Mouse (Mus musculus) fat pad, adult 2 months (tissue): Measurements from ENCODE around the gene Trmt1.

ENCODE experiments used
- DNase-seq: peaks from one replicate; pipeline ENCODE4 v3.0.0-alpha.2; 2011; ENCODE audit warnings: low read depth, low spot score; ENCODE audit errors: extremely low read depth

The Trmt1 gene

DNA sequence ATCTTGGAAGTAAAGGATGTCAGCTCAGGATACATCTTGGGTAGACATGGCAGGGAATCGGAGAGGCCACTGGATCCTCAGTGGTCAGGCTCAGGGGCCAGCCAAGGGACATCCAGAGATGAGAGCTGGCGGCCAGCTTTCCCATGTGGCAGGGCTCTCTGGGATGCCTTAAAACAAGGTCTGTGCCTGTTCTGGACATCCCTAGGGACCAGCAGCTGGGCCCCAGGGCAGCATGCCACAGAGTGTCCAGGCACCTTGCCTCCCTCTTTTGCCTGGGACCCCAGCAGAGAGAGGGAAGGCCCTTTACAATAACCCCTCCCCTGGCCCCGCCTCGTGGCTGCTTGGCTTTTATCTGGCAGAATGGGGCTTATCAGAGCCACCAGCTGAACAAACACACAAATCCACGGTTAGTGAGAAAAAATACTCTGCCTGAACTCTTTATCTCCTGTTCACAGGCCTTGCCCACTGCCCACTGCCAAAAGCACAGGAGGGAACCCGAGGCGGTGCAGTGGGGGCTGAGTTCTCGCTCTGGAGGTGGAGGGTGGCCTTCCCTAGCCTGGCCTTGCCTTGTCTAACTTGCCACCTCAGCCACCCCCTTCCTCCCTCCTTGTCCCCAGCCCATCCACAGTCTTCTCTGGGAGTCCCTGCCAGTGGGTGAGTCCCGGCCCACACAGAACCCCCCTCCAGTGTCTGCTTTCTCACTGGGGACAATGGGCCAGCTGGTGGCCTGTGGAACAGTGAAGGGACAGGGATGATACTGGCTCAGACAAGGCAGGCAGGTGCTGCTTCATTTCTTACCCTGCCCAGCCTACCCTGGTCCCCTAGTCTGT is 44.6 kb downstream of the Trmt1 start:
- DNase-seq = no peak

DNA sequence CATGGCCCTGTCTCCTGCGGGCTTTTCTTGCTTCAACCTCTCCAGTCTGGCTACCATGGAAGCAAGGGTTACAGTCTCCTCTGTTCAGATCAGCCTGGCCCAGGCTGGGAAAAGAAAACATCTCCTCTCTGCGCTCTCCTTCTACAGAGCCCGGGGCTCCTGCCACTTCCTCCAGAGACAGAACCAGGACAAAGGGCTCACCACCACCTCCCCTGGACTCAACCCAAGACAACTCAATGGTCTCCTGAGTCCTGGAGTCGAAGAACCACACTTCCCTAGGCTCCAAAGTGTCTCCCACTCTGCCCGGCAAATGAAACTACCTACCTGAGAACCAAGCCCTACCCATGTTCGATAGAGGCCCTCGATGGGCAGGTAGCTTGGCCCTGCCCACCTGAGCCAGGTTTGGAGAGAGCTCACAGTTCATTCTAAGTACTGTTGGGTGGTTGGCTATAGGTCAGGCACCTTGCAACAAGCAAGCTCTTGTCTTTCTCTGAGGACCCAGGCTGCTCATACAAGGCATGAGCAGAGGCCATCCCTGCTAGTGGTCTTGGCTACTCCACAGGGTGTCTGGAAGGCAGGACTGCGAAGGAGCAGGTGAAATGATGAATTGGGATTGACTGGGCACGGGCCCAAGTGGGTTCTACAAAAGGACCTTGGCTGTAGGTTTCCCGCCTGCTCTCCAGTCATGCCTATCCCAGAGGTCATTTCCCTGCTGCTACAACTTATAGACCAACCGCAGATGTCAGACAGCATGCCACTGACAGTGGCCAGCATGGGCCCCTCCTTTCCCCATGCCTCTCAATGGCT is 45.5 kb downstream of the Trmt1 start:
- DNase-seq = no peak

DNA sequence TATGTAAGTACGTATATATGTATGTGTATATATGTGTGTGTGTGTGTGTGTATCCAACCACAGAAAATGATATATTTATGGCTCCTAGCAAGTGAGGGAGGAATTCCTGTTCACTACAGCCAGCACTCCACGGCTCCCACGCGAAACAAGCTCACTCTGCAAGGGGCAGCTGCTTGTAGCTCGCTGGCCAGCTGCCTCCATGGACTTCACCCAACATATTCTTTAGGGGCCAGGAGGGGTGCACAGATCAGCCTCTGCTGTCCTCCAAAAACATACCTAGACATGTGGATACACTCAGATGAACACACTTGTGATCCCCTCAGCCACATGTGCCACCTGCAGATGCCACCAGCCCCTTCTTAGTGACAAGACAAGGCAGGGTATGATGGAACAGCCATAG is 46.4 kb downstream of the Trmt1 start:
- DNase-seq = no peak

DNA sequence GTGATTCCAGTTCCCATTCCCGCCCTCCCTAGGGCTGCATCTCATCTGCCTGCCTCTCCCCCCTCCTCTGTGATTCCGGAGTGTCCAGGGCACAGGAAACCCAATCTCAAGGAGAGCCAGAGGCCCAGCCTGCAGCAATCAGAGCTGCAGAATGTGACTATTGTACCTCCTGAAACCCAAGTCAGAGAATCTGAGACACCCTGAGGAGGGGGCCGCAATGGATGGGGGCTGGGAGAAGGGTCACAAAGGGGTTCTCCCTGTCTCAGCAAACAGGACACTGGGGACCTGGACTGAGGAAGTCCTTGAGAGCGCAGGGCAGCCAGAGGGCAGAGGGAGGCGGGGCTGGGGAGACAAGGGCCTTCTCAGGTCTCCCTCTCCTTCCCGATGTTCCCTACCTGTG is 46.9 kb downstream of the Trmt1 start:
- no peak for DNase-seq

- DNase-seq = no peak
These were observed 47.9 kb downstream of the Trmt1 start for GRCm38 (mm10) chr8:84733959-84734358.

GRCm38 (mm10) chr8:84734680-84735079 is 48.6 kb downstream of the Trmt1 start:
- no peak for DNase-seq

GRCm38 (mm10) chr8:84735597-84735996 is 49.5 kb downstream of the Trmt1 start:
- DNase-seq = no peak

GRCm38 (mm10) chr8:84736521-84736920 is 50.4 kb downstream of the Trmt1 start:
- no peak for DNase-seq

GRCm38 (mm10) chr8:84737608-84738007 is 51.5 kb downstream of the Trmt1 start:
- DNase-seq = no peak

GRCm38 (mm10) chr8:84738266-84738665 is 52.2 kb downstream of the Trmt1 start:
- no peak for DNase-seq

DNA sequence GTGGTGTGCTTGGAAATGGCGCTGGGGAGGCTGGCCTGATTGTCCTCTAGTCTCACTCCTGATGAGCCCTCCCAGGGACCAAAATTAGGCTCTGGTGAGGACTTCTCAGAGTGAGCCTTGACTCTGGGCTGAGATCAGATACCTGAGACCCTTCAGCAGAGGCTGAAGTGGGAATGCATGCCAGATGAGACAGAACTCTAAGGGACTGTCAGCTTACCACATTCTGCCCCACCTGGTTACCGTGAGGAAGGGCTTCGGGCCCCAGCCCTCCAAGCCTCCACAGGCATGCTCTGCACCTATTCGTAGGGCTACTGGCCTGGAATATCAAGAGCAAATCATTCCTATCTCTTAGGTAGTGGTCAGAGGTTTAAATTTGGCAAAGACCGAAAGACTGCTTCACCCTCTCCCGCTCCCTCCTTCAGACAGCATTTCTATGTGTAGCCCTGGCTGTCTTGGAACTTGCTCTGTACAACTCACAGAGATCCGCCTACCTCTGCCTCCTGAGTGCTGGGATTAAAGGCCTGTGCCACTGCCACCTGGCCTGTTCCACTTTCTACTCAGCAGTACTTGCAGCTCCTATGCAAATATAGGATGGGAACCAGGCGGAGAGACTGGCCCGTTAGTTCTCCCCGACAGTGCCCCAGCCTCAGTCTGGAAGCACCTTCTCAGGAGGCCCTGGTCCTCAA is 52.8 kb downstream of the Trmt1 start:
- no peak for DNase-seq

- no peak for DNase-seq
These were observed 53.3 kb downstream of the Trmt1 start for GRCm38 (mm10) chr8:84739401-84739742.

DNA sequence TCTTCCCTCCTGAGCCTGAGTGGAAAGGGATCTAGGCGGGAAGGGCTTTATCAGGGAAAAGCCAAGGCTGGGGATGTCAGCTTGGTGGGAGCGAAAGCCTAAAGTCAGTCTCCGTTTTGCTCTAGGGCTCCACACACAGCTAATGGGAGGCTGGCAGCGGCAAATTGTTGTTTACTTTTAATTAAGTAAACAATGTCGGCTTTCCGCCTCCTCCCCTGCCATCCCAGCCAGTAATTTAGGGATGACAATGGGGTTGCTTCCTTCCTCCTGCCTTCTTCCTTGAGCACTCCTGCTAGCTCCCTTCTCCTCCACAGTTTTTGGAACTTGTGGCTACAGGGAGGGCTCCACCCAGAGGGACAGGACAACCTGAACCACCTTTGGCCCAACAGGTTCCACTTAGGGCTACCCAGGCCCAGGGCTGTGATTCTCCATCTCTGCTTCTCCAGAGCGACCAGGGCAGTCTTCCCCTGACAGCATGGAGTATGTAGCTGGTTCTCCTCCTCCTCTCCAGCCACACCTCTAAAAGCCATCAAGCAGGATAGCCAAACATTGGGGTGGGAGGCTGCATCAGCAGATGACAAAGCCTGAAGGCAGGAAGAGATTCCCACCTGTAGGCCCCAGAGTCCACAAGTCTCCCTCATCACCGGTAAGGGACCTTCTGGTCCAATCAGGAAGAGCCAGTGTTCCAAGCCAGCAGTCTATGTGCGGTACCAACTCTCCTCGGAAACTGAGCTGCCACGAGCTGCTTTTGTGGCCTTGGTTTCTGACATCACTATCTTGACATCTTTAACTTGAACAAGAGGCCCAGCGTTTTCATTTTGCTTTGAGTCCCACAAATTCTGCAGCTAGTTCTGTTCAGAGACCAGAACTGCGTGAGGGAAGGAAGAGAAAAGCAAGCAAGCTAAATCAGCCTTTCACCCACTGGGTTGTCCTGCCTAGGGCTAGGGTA is 55.1 kb downstream of the Trmt1 start:
- no peak for DNase-seq

DNA sequence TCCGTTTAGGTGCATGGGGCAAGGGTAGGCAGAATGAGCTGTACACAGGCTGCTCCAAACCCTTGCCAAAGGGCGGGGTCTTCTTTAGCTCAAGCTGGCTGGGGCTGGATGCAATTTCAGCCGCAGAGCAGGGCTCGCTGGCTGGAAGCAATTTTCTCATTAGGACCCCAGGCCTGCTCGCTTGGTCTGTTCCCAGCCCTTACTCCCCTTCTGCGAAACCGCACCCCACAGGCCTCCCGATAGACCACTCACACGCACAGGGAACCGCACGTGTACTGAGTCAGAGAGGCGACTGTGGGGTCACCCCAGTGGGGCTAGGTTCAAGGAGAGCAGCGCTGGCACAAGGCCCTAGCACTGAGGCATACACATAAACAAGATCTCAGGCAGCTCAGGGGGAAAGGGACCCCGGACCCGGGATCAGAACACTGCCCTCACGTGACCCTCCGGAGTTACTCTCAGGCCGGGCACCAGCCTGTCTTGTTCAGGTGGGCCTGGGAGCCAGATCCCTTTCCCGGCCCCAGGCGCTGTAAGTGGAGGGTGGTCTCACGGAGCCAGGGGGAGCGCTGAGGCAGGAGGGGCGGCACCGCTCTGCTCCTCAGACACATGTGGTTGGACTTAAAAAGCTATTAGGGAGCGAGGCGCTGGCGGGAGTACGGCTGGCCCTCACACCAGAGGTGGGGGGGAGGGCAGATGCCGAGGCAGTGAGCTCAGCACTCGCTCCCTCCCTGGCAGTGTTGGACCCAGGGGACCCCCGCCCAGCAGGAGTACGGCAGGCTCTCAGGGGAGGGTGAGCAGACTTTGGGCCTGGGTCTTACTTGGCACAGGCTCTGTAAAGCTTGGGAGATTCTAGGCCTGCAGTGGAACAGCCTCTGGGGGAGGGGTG is 56.3 kb downstream of the Trmt1 start:
- no peak for DNase-seq

- DNase-seq = no peak
These were observed 56.9 kb downstream of the Trmt1 start for GRCm38 (mm10) chr8:84743054-84743415.

DNA sequence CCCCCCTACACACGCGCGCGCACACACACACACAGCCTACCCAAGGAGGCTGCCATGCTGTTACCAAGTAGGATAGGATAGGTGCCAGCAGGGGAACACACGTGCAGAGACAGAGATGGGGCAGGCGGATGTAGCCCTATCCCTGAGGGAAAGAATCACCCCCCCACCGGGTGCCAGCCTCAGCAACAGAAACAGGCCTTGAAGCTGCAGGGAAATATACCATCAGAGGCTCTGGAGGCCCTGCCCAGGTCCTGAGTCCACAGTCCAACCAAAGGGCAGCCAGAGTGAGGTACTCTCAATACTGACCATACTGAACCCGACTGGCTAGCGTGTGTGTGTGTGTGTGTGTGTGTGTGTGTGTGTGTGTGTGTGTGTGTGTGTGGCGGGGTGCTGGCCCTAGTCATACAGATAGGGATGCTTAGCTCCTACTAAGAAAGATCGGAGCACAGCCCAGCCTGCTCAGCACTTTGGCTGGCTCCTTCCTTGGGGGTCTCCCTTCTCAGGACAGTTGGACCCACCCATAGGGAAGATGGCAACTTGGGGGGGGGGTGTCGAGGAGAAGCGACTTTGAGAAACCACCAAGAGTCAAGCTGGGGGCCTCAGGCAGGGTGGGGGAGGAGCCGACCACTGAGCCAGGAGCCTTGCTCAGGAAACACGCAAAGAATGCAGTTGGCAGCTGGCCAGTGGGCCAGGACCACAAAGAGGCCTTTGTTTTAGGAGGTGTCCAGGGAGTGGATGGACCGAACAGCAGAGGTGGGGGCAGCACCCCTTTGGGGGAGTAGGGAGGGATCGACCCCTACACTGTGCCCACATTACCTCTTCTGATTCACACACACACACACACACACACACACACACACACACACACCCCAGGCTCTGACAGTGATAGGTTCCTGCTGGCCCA is 57.7 kb downstream of the Trmt1 start:
- DNase-seq = no peak

DNA sequence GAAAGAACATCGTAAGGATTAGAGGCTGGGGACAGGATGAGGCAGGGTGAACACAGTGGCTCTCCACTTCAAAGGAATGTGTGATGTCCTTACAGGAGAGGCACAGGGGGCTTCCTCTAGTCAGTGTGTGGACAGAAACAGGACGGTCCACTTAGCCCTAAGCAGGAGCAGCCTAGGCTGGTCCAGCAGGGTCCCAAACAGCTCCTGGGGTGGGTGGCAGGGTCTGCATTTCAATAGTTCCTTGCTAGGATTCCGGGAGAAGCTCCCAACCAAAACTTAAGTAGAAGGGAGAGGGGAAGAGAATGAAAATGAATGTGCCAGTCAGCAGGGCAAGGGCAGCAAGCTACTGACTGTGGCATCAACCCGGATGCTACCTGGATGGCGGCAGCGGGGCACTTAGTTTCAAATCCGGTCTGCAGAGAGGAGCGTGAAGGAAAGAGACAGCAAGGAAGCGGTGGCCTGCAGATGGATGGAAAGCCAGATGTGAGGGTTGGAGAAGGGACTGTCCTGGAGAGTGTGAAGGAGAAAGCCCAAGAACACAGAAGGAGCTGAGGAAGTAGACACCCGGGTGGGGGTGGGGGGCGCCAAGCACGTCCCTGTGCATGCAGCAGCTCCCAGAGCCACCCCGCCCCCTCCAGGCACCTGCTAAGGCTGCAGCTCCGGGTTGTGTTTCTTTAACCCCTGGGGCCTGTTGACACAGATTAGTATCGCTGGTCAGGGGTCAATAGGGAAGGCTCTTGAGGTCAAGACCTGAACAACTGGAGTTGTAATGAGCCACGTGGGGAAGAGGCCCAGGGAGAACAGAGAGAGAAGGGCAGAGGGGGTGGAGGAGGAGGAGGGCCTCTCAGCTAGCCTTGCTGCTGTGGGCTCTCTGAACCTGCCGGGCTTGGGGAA is 59.2 kb downstream of the Trmt1 start:
- no peak for DNase-seq
